Mouse (Mus musculus) hindbrain, embryonic 10.5 days (tissue): ENCODE results near the gene Slc7a15. TPM values are rescaled to one million over a fixed set of nuclear protein-coding genes. Genes with fewer than 3 reads are reported as not detected.

Source experiments
- DNase-seq: peaks from one replicate; pipeline ENCODE4 v3.0.0-alpha.2; 2017; ENCODE audit warnings: low spot score
- H3K27ac ChIP-seq: fragments of 300-500 bp; sonication (generic); 2 replicates; pipeline ENCODE4 v1.5.1; 2016; ENCODE audit warnings: mild to moderate bottlenecking, moderate library complexity
- H3K27me3 ChIP-seq: fragments of 300-500 bp; sonication (generic); 2 replicates; pipeline ENCODE4 v1.6.1; 2016; ENCODE audit warnings: mild to moderate bottlenecking; ENCODE audit not compliant: poor library complexity, insufficient read depth, severe bottlenecking
- H3K36me3 ChIP-seq: fragments of 300-500 bp; sonication (generic); 2 replicates; pipeline ENCODE4 v1.6.1; 2016; ENCODE audit warnings: mild to moderate bottlenecking, moderate library complexity
- H3K4me1 ChIP-seq: fragments of 300-500 bp; sonication (generic); replicated peaks from 2 replicates; pipeline ENCODE4 v1.6.1; 2016; ENCODE audit warnings: mild to moderate bottlenecking
- H3K4me3 ChIP-seq: fragments of 300-500 bp; sonication (generic); 2 replicates; pipeline ENCODE4 v1.5.1; 2016; ENCODE audit warnings: mild to moderate bottlenecking, moderate library complexity
- H3K9me3 ChIP-seq: fragments of 300-500 bp; sonication (generic); 2 replicates; pipeline ENCODE4 v1.6.1; 2016; ENCODE audit warnings: mild to moderate bottlenecking, moderate library complexity
- WGBS: fragments of 180-500 bp; shearing (Covaris S2); methylation state at CpG from one replicate; pipeline ENCODE4 v1.1.7; 2016; 5-methylcytosine and 5-hydroxymethylcytosine counted together
- polyA plus RNA-seq: library from polyadenylated mRNA; unstranded; fragments of >200 nt; fragmentation: Nextera tagmentation; extraction: Ambion mirVana; gene quantifications from 2 replicates; pipeline ENCODE4 v1.2.1, GENCODE M21; 2016

Gene Slc7a15
- polyA plus RNA-seq, 1 experiment from 2014 or later: not detected

DNA sequence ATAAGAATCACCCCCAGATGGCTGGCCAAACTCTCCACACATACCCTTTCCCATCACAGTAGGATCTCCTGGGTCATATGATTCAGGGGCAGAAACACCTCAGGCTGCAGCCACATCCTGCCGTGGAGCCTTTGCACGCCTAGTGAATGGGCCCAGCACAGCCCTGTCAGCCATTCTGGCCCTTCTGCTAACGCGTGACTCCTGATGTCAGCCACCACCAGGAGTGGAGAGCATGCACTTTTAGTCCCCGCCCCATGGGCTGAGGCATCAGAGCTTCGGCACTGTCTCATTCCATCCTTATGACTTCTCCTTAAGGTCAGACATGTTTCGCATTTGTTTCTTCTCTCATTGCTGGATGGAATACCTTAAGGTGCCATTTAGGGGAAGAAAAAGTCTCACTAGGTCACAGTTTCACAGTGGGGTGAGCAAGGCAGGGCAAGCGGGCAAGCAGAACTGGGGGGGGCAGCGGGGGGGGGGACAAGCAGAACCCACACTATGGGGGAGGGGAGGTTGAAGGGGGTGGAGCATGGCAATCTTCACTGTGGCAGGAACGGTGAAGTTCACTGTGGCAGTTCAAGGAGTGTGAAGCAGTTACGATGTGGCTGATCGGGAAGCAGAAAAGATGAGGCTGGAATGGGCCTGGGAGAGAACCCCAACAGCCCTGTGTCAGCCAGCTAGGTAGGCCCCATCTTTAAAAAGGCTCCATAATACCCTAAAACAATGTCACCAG, 79.3 kb downstream of the Slc7a15 start:
- peaks cover 16% of the 10 kb centered on the region for H3K4me1 ChIP-seq
- no peak for DNase-seq
- no peaks in the 10 kb centered on the region for H3K27me3 ChIP-seq
- no peaks in the 10 kb centered on the region for H3K9me3 ChIP-seq
- WGBS: 64% methylated on average over 12 of the region's 12 CpGs
- no peak overlapping the region for H3K27ac ChIP-seq
- H3K36me3 ChIP-seq: no peaks in the 10 kb centered on the region
- H3K4me3 ChIP-seq: no peak overlapping the region

DNA sequence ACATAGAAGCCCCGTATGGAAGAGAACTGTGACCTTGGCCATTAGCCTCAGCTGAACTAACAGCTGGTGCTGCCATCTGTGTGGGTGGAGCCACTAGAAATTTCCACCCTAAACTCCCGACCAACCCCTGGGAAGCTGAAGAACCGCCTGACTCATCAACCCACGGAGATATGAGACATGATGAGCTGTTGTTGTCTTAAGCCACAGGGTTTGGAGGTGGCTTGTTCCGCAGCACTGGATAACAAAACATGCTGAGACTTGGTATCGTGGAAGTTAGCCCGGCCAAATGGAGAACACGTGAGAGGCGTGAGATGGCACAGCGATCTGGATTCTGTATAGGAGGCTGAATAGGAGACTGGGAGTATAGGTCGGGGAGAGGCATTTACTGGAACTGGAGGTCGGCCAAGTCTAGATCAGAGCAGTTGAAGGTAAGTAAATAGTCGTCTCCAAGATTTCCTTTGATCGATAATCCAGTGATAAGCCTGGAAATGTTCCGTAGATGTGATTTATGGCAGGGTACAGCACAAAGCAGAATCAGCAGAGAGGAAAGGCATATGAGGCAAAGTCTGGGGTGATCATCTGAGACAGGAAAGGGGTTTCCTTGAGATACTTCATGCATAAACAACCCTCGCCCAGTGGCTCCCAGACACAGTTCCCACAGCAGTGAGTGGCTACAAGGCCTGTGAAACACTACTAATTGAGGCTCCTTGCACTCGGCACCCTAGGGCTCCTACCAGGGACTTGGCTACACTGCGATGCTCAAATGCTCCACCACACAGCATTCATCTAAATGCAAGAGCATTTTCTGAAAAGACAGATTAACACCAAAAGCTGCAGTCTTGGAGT, 87.6 kb downstream of the Slc7a15 start:
- WGBS: 83% methylated on average over 18 of the region's 18 CpGs
- no peak overlapping the region for H3K27ac ChIP-seq
- no peaks in the 10 kb centered on the region for H3K27me3 ChIP-seq
- no peaks in the 10 kb centered on the region for H3K36me3 ChIP-seq
- H3K9me3 ChIP-seq: no peaks in the 10 kb centered on the region
- H3K4me1 ChIP-seq: no peaks in the 10 kb centered on the region
- peak; percentile 25 for DNase-seq
- H3K4me3 ChIP-seq: no peak overlapping the region

DNA sequence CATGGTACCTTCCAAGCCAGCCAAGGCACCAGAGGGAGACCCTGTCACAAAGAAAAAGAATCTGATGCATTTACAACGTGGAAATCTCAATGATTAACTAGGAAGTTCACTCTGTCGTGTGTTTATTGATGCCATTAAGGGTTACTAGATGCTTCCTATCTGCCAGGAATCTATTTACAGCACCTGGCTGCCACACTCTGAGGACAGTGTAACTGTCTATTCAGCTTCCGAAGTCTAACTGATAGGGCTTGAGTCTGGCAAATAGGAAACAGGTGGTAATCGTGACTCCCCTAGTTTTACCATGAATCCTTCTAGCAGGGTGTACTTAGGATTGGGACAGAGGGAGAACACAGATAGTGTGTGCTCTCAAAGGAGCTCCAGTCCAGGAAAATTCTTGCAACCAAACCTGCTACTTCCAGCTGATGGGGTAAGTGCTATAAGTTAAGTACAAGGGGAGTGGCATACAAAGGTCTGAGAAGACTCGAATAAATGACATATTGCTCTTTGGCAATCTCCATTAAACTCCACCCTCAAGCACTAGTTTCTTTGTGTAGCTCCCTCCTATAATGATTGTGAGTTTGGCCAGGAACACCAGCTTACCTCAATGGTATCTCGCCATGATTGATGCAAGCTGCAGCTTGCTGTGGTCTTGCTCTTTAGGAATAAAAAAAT, 88.4 kb downstream of the Slc7a15 start:
- Histone ChIP-seq H3K36me3 (no peaks in the 10 kb centered on the region), H3K9me3 (no peaks in the 10 kb centered on the region), H3K27me3 (no peaks in the 10 kb centered on the region), H3K27ac (no peak overlapping the region), H3K4me3 (no peak overlapping the region), H3K4me1 (no peaks in the 10 kb centered on the region)
- no peak for DNase-seq
- WGBS: 83% methylated on average over 6 of the region's 6 CpGs

DNA sequence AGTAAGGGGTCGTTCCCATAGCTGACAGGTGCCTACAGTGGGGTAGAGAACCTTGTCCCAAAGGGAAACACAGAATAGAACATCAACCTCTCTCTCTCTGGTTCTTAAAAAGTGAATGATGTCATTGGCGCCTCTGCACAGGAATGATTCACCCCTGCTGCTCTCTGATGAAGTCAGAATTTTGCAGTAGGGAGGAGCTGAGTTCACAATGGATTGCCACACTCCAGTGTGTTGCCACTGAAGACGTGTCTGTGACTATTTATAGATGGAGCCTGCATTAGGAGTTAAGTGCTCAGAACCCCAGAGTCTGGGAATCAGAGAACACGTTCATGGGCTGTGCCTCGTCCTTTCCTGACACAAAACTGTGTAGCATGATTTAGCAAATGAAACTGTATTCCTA, 89.2 kb downstream of the Slc7a15 start:
- WGBS: 79% methylated on average over 5 of the region's 5 CpGs
- Histone ChIP-seq H3K36me3 (no peaks in the 10 kb centered on the region), H3K4me1 (no peaks in the 10 kb centered on the region)

DNA sequence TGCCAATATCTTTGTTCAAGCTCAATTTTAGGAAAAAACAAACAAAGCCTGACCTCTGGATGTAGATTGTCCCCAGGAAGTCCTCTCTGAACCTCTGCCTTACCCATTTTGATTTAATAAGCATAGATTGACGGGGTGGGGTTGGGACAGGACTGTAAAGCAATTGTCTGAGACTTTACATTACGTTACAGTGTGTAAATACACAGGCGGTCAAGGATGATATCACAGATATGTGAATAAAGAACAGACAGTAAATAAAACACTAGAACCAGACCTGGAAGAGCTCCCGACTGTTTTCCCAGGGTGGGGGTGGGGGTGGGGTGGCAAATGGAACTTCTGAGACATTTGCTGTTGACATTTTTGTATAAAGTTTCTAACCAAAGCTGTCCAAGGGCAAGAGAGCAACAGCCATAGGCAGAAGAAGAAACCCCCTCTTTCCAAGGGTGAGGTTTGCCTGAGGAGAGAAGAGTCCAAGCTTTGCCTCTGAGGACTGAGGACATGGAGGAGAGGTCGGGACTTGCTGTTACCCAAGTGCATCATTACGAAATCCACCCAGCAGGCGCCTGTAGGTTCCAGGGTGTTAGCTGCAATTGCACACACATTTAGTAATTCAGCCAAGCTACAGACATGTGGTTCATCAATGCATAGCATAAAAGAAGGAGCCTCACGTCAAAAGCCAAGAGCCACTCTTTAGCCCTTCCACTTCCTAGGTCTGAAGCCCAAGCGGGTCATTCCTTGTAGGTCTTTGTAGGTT, 91.7 kb downstream of the Slc7a15 start:
- 80% methylated on average over 9 of the region's 9 CpGs for WGBS
- Histone ChIP-seq H3K36me3 (no peaks in the 10 kb centered on the region), H3K9me3 (no peaks in the 10 kb centered on the region), H3K4me3 (no peak overlapping the region), H3K27ac (no peak overlapping the region), H3K4me1 (no peaks in the 10 kb centered on the region), H3K27me3 (no peaks in the 10 kb centered on the region)
- no peak for DNase-seq

More for the DNA sequence above, 89.2 kb downstream of the Slc7a15 start:
- no peak overlapping the region for H3K27ac ChIP-seq
- H3K4me3 ChIP-seq: no peak overlapping the region
- H3K27me3 ChIP-seq: no peaks in the 10 kb centered on the region
- H3K9me3 ChIP-seq: no peaks in the 10 kb centered on the region
- DNase-seq: no peak

DNA sequence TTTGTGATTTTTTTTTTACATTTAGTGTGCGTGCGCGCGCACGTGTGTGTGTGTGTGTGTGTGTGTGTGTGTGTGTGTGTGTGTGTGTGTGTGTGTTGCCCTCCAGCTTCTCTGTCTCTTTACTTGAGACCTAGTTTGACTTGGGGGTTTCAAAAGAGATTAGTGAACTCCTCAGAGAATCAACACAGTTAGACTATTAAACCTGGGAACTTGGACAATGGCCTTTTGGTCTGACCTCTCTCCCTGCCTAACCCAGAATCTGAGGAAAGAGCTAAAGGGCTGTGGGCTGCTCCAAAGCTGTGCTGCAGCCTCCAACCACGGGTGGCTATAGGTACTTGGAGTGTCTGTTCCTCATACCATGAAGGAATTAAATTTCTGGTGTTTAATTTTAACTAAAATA, 94.7 kb downstream of the Slc7a15 start:
- Histone ChIP-seq H3K4me3 (no peak overlapping the region), H3K4me1 (peaks cover 19% of the 10 kb centered on the region), H3K27ac (no peak overlapping the region), H3K27me3 (no peaks in the 10 kb centered on the region), H3K36me3 (no peaks in the 10 kb centered on the region), H3K9me3 (no peaks in the 10 kb centered on the region)
- DNase-seq: no peak
- 83% methylated on average over 6 of the region's 6 CpGs for whole genome bisulfite sequencing

DNA sequence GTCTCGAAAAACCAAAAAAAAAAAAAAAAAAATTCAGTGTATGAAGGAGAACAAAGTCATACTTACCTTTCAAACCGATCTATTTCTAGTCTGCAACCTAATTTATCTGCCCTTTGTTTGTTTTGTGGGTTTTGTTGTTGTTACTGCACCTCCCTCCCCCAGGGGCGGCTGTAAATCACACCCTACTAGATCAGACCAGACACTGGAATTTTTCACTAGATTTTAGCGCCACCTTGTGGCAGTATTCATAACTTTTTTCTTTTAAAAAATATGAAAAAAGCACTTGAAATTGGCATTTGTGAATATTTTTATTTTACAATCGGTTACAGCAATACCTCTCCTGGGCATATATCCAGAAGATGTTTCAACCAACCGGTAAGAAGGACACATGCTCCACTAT, 96.3 kb downstream of the Slc7a15 start:
- DNase-seq: peak; percentile 32
- 15% methylated on average over 6 of the region's 6 CpGs for WGBS

DNA sequence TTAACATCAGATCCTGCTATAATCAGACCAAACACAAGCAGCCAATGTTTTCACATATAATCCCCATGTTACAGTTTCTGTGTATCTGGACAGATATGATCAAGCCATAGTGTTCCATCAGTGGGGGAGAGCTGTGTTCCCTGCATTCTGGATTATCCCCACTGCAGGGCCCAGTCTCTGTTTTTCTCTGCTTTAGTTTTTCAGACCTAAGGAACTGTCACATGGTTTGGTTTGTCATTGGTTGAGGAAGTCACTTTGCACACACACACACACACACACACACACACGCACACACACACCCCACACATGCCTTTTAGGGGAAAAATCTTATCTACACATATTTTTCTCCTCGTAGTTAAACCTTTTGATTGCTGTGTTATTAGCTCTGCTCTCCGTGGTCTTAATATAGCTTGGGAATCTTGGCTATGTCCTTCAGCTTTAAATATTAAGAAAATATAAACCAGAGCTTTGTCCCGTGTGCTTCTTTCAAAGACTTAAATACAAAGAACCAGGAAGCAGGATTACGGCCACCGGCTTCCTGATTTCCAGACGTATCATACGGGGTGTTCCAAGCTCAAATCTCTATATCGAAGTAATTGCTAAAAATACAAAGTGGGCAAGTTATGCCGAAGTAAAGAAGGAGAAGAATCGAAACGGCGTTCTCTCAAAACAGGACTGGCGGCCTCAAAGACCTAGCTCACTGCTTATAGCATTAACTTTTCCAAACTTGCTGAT, 97.1 kb downstream of the Slc7a15 start:
- H3K27me3 ChIP-seq: no peaks in the 10 kb centered on the region
- H3K4me3 ChIP-seq: no peak overlapping the region
- DNase-seq: no peak
- no peak overlapping the region; the same call in 1 of the 2 replicates for H3K27ac ChIP-seq
- H3K9me3 ChIP-seq: no peaks in the 10 kb centered on the region
- peaks cover 42% of the 10 kb centered on the region for H3K4me1 ChIP-seq
- no peaks in the 10 kb centered on the region for H3K36me3 ChIP-seq
- 92% methylated on average over 14 of the region's 14 CpGs for WGBS

More for the DNA sequence above, 96.3 kb downstream of the Slc7a15 start:
- Histone ChIP-seq H3K4me3 (no peak overlapping the region), H3K9me3 (no peaks in the 10 kb centered on the region), H3K36me3 (no peaks in the 10 kb centered on the region), H3K27ac (no peak overlapping the region), H3K4me1 (peaks cover 34% of the 10 kb centered on the region), H3K27me3 (no peaks in the 10 kb centered on the region)

DNA sequence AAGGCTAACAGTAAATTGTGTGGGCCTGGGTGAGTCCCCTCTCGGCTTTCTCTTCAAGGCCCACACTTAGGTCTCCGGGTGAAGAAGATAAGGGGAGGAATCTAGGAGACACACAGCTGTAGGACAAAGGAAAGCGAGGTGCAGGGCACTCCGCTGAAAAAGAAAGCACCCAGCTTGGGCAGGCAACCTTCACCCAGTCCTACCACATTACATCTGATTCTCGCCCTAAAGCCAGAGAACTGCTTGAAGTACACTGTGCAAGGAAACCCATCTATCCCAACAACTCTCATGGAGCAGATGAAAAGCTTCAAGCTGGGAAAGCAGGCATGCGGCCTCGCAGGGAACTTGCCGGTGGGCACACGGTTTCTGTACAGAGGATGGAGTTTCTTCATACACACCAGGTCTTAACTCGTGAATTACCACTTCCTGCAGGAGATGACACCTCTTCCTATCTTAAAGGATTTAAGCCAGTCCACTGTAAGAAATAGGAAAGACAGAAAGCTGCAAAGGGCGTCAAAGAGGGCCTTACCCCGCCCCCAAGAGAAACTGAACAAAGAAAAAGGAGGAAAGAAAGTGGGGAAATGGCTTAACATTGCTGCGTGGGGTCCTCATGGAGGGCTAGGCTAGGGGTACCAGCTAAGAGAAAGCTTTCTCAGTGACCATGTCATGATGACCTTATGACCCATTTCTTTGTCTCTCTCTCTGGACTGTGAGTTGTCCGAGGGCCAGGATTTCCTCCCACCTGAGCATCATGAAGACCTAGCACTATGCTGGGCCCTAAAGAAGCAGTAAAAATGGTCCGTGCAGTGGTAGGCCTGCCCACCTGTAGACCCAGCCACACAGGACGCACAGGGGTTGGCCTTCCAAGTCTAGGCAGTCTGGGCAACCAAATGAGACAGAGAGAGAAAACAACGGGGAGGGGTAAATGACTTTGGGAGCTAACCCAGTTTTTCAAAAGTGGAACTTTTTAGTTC, 98.0 kb downstream of the Slc7a15 start:
- DNase-seq: peak; percentile 8
- H3K27ac ChIP-seq: peak overlapping the region; percentile 100
- no peaks in the 10 kb centered on the region for H3K27me3 ChIP-seq
- H3K36me3 ChIP-seq: no peaks in the 10 kb centered on the region
- H3K9me3 ChIP-seq: no peaks in the 10 kb centered on the region
- WGBS: 48% methylated on average over 17 of the region's 17 CpGs
- peaks cover 51% of the 10 kb centered on the region for H3K4me1 ChIP-seq
- H3K4me3 ChIP-seq: peak overlapping the region; percentile 92

DNA sequence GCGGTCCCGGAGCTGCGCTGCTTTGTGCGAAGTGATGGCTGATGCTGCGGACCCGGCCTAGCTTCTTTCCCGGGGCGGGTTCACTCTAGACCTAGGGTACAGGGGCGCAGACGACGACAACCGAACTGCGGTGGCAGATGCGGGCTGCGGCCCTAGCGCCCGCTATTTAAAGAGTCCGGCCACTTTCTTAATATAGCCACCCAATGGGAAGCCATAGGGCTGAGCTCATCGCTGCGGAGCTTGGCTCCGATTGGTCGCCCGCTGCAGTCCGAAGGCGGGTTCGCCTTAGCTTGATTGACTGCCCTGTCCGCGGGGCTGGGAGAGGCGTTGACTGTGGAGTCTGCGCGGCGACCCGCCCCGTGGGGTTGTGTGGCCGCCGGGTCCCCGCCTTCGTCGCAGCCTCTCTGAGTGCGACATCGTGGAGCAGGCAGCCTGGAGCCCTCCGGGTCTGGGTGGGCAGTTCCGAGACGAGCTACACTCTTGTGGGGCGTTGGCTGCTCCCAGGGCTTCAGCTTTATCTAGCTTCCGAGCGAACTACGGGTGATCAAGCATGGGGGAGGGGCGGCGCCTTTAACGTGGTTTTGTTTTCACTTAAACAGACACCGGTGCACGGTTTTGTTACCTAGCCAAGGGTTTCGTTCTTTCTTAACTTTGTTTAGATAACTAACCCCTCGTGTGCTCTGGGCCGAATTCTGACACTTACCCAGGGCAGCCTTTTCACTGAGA, 98.8 kb downstream of the Slc7a15 start, which contains the start of gene Rhob:
TSS of gene Rhob (minus strand) at position 139 of the 726 bp plus-strand sequence.
- under 1% methylated on average over 56 of the region's 56 CpGs for WGBS
- no peaks in the 10 kb centered on the region for H3K9me3 ChIP-seq
- peak; percentile 96 for DNase-seq
- no peaks in the 10 kb centered on the region for H3K36me3 ChIP-seq
- H3K27me3 ChIP-seq: no peaks in the 10 kb centered on the region
- H3K4me3 ChIP-seq: peak within 1 kb of the TSS; percentile 92
- peak within 1 kb of the TSS; percentile 100 for H3K27ac ChIP-seq
- peaks cover 53% of the 10 kb centered on the region for H3K4me1 ChIP-seq
